Mouse (Mus musculus) stomach, embryonic 14.5 days (tissue): ENCODE measurements around the gene Ceacam20. TPM values are rescaled to one million over a fixed set of nuclear protein-coding genes. Genes with fewer than 3 reads are reported as not detected.
"Not testable (repeated sequence)": the region's sequence is repeated elsewhere in the genome, so short reads cannot be mapped to it uniquely, and the experiment has no call there.

ENCODE experiments used
- ATAC-seq: fragments of 200-750 bp; cut with Nextera tagmentation; 2 replicates; pipeline ENCODE4 v1.8.0; 2017; ENCODE audit warnings: low read depth, moderate TSS enrichment; ENCODE audit not compliant: insufficient number of reproducible peaks, insufficient read depth, low FRiP score
- H3K27ac ChIP-seq: fragments of 300-500 bp; sonication (generic); 2 replicates; pipeline ENCODE4 v1.5.1; 2014; ENCODE audit warnings: mild to moderate bottlenecking, low read length, moderate library complexity, mixed read lengths
- H3K27me3 ChIP-seq: fragments of 300-500 bp; sonication (generic); 2 replicates; pipeline ENCODE4 v1.6.1; 2014; ENCODE audit warnings: low read length, control low read depth, mixed read lengths; ENCODE audit not compliant: control insufficient read depth, insufficient read depth
- H3K36me3 ChIP-seq: fragments of 300-500 bp; sonication (generic); 2 replicates; pipeline ENCODE4 v1.6.1; 2014; ENCODE audit warnings: mild to moderate bottlenecking, control low read depth, low read length, moderate library complexity, mixed read lengths; ENCODE audit not compliant: control insufficient read depth, insufficient read depth
- H3K4me1 ChIP-seq: fragments of 300-500 bp; sonication (generic); 2 replicates; pipeline ENCODE4 v1.6.1; 2014; ENCODE audit warnings: low read length, control low read depth, mixed read lengths; ENCODE audit not compliant: control insufficient read depth, insufficient read depth
- H3K4me2 ChIP-seq: fragments of 300-500 bp; sonication (generic); replicated peaks from 2 replicates; pipeline ENCODE4 v1.6.1; 2014; ENCODE audit warnings: low read depth, low read length, control low read depth
- H3K4me3 ChIP-seq: fragments of 300-500 bp; sonication (generic); 2 replicates; pipeline ENCODE4 v1.5.1; 2014; ENCODE audit warnings: low read depth, low read length, control low read depth
- H3K9ac ChIP-seq: fragments of 300-500 bp; sonication (generic); replicated peaks from 2 replicates; pipeline ENCODE4 v1.6.1; 2014; ENCODE audit warnings: low read depth, mild to moderate bottlenecking, control low read depth, low read length, moderate library complexity, mixed read lengths
- H3K9me3 ChIP-seq: fragments of 300-500 bp; sonication (generic); 2 replicates; pipeline ENCODE4 v1.6.1; 2016; ENCODE audit warnings: low read depth, low read length, control low read depth; ENCODE audit not compliant: control insufficient read depth
- WGBS: fragments of 180-500 bp; shearing (Covaris S2); extraction: QIAGEN DNeasy Blood & Tissue Kit; methylation state at CpG from one replicate; pipeline ENCODE4 v1.1.7; 2014; 5-methylcytosine and 5-hydroxymethylcytosine counted together
- polyA plus RNA-seq: library from polyadenylated mRNA; unstranded; fragments of >200 nt; fragmentation: Nextera tagmentation; extraction: Ambion mirVana; gene quantifications from 2 replicates; pipeline ENCODE4 v1.2.1, GENCODE M21; 2014

The Ceacam20 gene
- polyA plus RNA-seq, 1 experiment from 2014 or later, result not detected

GRCm38 (mm10) chr7:19996721-19997120 lies 31.5 kb downstream of the Ceacam20 start:
- H3K4me1 ChIP-seq, H3K27ac ChIP-seq, ATAC-seq, H3K4me2 ChIP-seq, H3K36me3 ChIP-seq, H3K27me3 ChIP-seq, H3K9ac ChIP-seq, H3K9me3 ChIP-seq, H3K4me3 ChIP-seq: not testable (repeated sequence)
- 69% methylated on average over 3 of the region's 3 CpGs for WGBS

GRCm38 (mm10) chr7:20009987-20010386 lies 44.8 kb downstream of the Ceacam20 start:
- H3K9me3 ChIP-seq, result no peaks in the 10 kb centered on the region
- no peak overlapping the region for H3K4me2 ChIP-seq
- WGBS, result 68% methylated on average over 2 of the region's 2 CpGs
- H3K27me3 ChIP-seq, result no peaks in the 10 kb centered on the region
- no peak overlapping the region for H3K27ac ChIP-seq
- no peak overlapping the region for H3K9ac ChIP-seq
- no peaks in the 10 kb centered on the region for H3K36me3 ChIP-seq
- H3K4me1 ChIP-seq, result no peaks in the 10 kb centered on the region
- no peak for ATAC-seq
- H3K4me3 ChIP-seq, result no peak overlapping the region

Other genes starting within 250 kb of the Ceacam20 start
- gene Tomm40, start 250.0 kb upstream of the Ceacam20 start, polyA plus RNA-seq, result 91.2 and 108 TPM in 2 replicates
- 106 and 113 TPM in 2 replicates for gene Nectin2, start 214.9 kb upstream of the Ceacam20 start, polyA plus RNA-seq
- 156 and 164 TPM in 2 replicates for gene Bcam, start 194.4 kb upstream of the Ceacam20 start, polyA plus RNA-seq
- 15.1 and 17.7 TPM in 2 replicates for gene Cblc, start 168.6 kb upstream of the Ceacam20 start, polyA plus RNA-seq
- gene Bcl3, start 142.6 kb upstream of the Ceacam20 start, polyA plus RNA-seq, result 10.7 and 11.5 TPM in 2 replicates
- not detected in 2 replicates for gene Gm19345, start 113.4 kb upstream of the Ceacam20 start, polyA plus RNA-seq
- gene Ceacam16, start 104.1 kb upstream of the Ceacam20 start, polyA plus RNA-seq, result not detected in 2 replicates
- 0.14 and 0.41 TPM in 2 replicates for gene Ceacam19, start 77.4 kb upstream of the Ceacam20 start, polyA plus RNA-seq
- 10.4 and 11.7 TPM in 2 replicates for gene Pvr, start 44.3 kb upstream of the Ceacam20 start, polyA plus RNA-seq
- gene Igsf23, start 14.7 kb upstream of the Ceacam20 start, polyA plus RNA-seq, result 0.18 and 0.71 TPM in 2 replicates
- not detected in 2 replicates for gene Nlrp9b, start 26.1 kb downstream of the Ceacam20 start, polyA plus RNA-seq
- gene Vmn1r91, start 134.3 kb downstream of the Ceacam20 start, polyA plus RNA-seq, result not detected in 2 replicates
- gene Gm16442, start 157.2 kb downstream of the Ceacam20 start, polyA plus RNA-seq, result not detected in 2 replicates
- gene Vmn1r93, start 173.7 kb downstream of the Ceacam20 start, polyA plus RNA-seq, result not detected in 2 replicates
- not detected in 2 replicates for gene Vmn1r94, start 203.0 kb downstream of the Ceacam20 start, polyA plus RNA-seq
- gene Vmn1r95, start 228.3 kb downstream of the Ceacam20 start, polyA plus RNA-seq, result not detected in 2 replicates
- not detected in 2 replicates for gene Gm6164, start 240.2 kb downstream of the Ceacam20 start, polyA plus RNA-seq